Comparison of ENCODE assay signal across 8 mouse cellular contexts in the genomic region with DNA sequence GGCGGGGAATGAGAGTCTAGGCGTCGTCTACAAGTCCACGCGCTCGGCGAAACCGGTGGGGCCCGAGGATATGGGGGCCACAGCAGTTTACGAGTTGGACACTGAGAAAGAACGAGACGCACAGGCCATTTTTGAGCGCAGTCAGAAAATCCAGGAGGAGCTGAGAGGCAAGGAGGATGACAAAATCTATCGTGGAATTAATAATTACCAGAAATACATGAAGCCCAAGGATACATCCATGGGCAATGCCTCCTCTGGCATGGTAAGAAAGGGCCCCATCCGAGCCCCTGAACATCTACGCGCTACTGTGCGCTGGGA. TPM values are rescaled to one million over a fixed set of nuclear protein-coding genes. Genes with fewer than 3 reads are reported as not detected.
A peak's percentile ranks its signal among the peaks of the same experiment; 100 is the strongest.
DNase-seq lines count a peak whose midpoint lies in the region; ATAC-seq and TF ChIP-seq lines count a peak whose summit lies in the region.

No protein-coding gene starts in this region.

- no peaks in the 10 kb centered on the region for H3K4me1 ChIP-seq in lung, embryonic 14.5 days (ENCODE audit: insufficient read depth)
- no peaks in the 10 kb centered on the region for H3K4me1 ChIP-seq in embryonic fibroblast, embryonic 13.5 days (ENCODE audit: control insufficient read depth, insufficient read depth, low read length)
- H3K4me1 ChIP-seq in intestine, postnatal 0 days (replicated peaks; ENCODE audit: control insufficient read depth, insufficient read depth, low read length): no peaks in the 10 kb centered on the region
- peaks cover 9% of the 10 kb centered on the region for H3K4me1 ChIP-seq in neural tube, embryonic 13.5 days (replicated peaks)

- WGBS in lung, embryonic 14.5 days: 33% methylated on average over 18 of the region's 18 CpGs
- 35% methylated on average over 18 of the region's 18 CpGs for WGBS in intestine, postnatal 0 days
- WGBS in neural tube, embryonic 13.5 days: 35% methylated on average over 18 of the region's 18 CpGs

- no peak for TF ChIP-seq POLR2A in embryonic fibroblast, embryonic 13.5 days (IDR thresholded peaks at IDR 0.05; ENCODE audit: low read depth, low read length)

- no peaks in the 10 kb centered on the region for H3K36me3 ChIP-seq in lung, embryonic 14.5 days (ENCODE audit: insufficient read depth)
- H3K36me3 ChIP-seq in intestine, postnatal 0 days (ENCODE audit: control insufficient read depth, insufficient read depth): no peaks in the 10 kb centered on the region
- peaks cover 6% of the 10 kb centered on the region; the same call in 1 of the 2 replicates for H3K36me3 ChIP-seq in neural tube, embryonic 13.5 days

- peaks cover 5% of the 10 kb centered on the region; the same call in 1 of the 2 replicates for H3K9me3 ChIP-seq in lung, embryonic 14.5 days (ENCODE audit: low read depth, low read length)
- no peaks in the 10 kb centered on the region for H3K9me3 ChIP-seq in intestine, postnatal 0 days (ENCODE audit: control insufficient read depth)
- H3K9me3 ChIP-seq in neural tube, embryonic 13.5 days: no peaks in the 10 kb centered on the region

- peak overlapping the region; percentile 65; the same call in 1 of the 2 replicates for H3K27ac ChIP-seq in lung, embryonic 14.5 days (ENCODE audit: low read depth)
- H3K27ac ChIP-seq in embryonic fibroblast, embryonic 13.5 days (ENCODE audit: insufficient read depth, low read length): no peak overlapping the region
- H3K27ac ChIP-seq in intestine, postnatal 0 days (ENCODE audit: low read depth, low read length): no peak overlapping the region; the same call in 1 of the 2 replicates
- H3K27ac ChIP-seq in neural tube, embryonic 13.5 days (replicated peaks): peak overlapping the region; percentile 80

- H3K4me2 ChIP-seq in lung, embryonic 14.5 days: peak overlapping the region; percentile 85
- peak overlapping the region; percentile 70 for H3K4me2 ChIP-seq in intestine, postnatal 0 days (replicated peaks; ENCODE audit: low read depth)
- H3K4me2 ChIP-seq in neural tube, embryonic 13.5 days: peak overlapping the region; percentile 81

- peak overlapping the region; percentile 57 for H3K4me3 ChIP-seq in lung, embryonic 14.5 days (ENCODE audit: low read depth, low read length)
- peak overlapping the region; percentile 51 for H3K4me3 ChIP-seq in embryonic fibroblast, embryonic 13.5 days (ENCODE audit: insufficient read depth, low read length)
- H3K4me3 ChIP-seq in intestine, postnatal 0 days (ENCODE audit: low read depth, low read length): peak overlapping the region; percentile 58
- peak overlapping the region; percentile 52 for H3K4me3 ChIP-seq in neural tube, embryonic 13.5 days

- peak overlapping the region; percentile 70 for H3K9ac ChIP-seq in lung, embryonic 14.5 days
- H3K9ac ChIP-seq in intestine, postnatal 0 days (ENCODE audit: low read depth, low read length): peak overlapping the region; percentile 62
- H3K9ac ChIP-seq in neural tube, embryonic 13.5 days: peak overlapping the region; percentile 78

- TF ChIP-seq CTCF in lung, embryonic 14.5 days (IDR thresholded peaks at IDR 0.05; ENCODE audit: low read depth): no peak
- TF ChIP-seq CTCF in embryonic fibroblast, embryonic 13.5 days (IDR thresholded peaks at IDR 0.05; ENCODE audit: borderline replicate concordance, insufficient read depth, low read length): no peak
- no peak for TF ChIP-seq CTCF in intestine, postnatal 0 days (IDR thresholded peaks at IDR 0.05; ENCODE audit: low read depth)

- no peak; the same call in 1 of the 2 replicates for ATAC-seq in lung, embryonic 14.5 days (ENCODE audit: insufficient read depth)
- no peak for ATAC-seq in intestine, postnatal 0 days
- ATAC-seq in neural tube, embryonic 13.5 days (ENCODE audit: low read depth): no peak; the same call in none of the 2 replicates

- H3K27me3 ChIP-seq in lung, embryonic 14.5 days (ENCODE audit: insufficient read depth, low read length): no peaks in the 10 kb centered on the region
- no peaks in the 10 kb centered on the region for H3K27me3 ChIP-seq in intestine, postnatal 0 days (replicated peaks; ENCODE audit: control insufficient read depth, insufficient read depth, low read length)
- no peaks in the 10 kb centered on the region for H3K27me3 ChIP-seq in neural tube, embryonic 13.5 days

- no peak for DNase-seq in lung, embryonic 14.5 days
- no peak for DNase-seq in lung, postnatal 10 days
- no peak for DNase-seq in left cerebral cortex, adult 18-20 months (ENCODE audit: low spot score in 2 of 2)
- no peak for DNase-seq in testis, postnatal 14 days (ENCODE audit: low spot score)
- DNase-seq in frontal cortex, postnatal 10 days (ENCODE audit: low spot score in 2 of 2): no peak

RNA-seq across cellular contexts. Expression of a gene that starts 0.6 kb away (rescaled TPM):
- 21.1 and 22.1 TPM in 2 replicates for polyA plus RNA-seq in lung, embryonic 14.5 days (2014; fragmentation: Nextera tagmentation; extraction: Ambion mirVana)
- polyA plus RNA-seq in embryonic fibroblast, embryonic 13.5 days (2011; ENCODE audit: insufficient read length, low read depth, missing spikeins): 14.8 and 15.8 TPM in 2 replicates
- polyA plus RNA-seq in intestine, postnatal 0 days (2015; fragmentation: Nextera tagmentation; extraction: Ambion mirVana): 17.4 and 18.7 TPM in 2 replicates
- polyA plus RNA-seq in neural tube, embryonic 13.5 days (2015; fragmentation: Nextera tagmentation; extraction: Ambion mirVana): 27.6 and 33.3 TPM in 2 replicates
- total RNA-seq in left cerebral cortex, adult 18-20 months (2021): 10 to 100 TPM; 11.1 to 13.0 TPM

RNA-seq across cellular contexts. Expression of a gene that starts 8.7 kb away (rescaled TPM):
- 0.96 and 1.5 TPM in 2 replicates for polyA plus RNA-seq in lung, embryonic 14.5 days (2014; fragmentation: Nextera tagmentation; extraction: Ambion mirVana)
- 0.22 and 0.95 TPM in 2 replicates for polyA plus RNA-seq in embryonic fibroblast, embryonic 13.5 days (2011; ENCODE audit: insufficient read length, low read depth, missing spikeins)
- 0.42 and 0.53 TPM in 2 replicates for polyA plus RNA-seq in intestine, postnatal 0 days (2015; fragmentation: Nextera tagmentation; extraction: Ambion mirVana)
- 3.0 and 4.7 TPM in 2 replicates for polyA plus RNA-seq in neural tube, embryonic 13.5 days (2015; fragmentation: Nextera tagmentation; extraction: Ambion mirVana)
- total RNA-seq in left cerebral cortex, adult 18-20 months (2021): 1 to 10 TPM; 6.5 to 9.7 TPM

RNA-seq across cellular contexts. Expression of a gene that starts 8.7 kb away (rescaled TPM):
- 15.4 and 18.0 TPM in 2 replicates for polyA plus RNA-seq in lung, embryonic 14.5 days (2014; fragmentation: Nextera tagmentation; extraction: Ambion mirVana)
- 13.7 and 14.6 TPM in 2 replicates for polyA plus RNA-seq in embryonic fibroblast, embryonic 13.5 days (2011; ENCODE audit: insufficient read length, low read depth, missing spikeins)
- 54.4 and 56.5 TPM in 2 replicates for polyA plus RNA-seq in intestine, postnatal 0 days (2015; fragmentation: Nextera tagmentation; extraction: Ambion mirVana)
- 12.5 and 12.6 TPM in 2 replicates for polyA plus RNA-seq in neural tube, embryonic 13.5 days (2015; fragmentation: Nextera tagmentation; extraction: Ambion mirVana)
- total RNA-seq in left cerebral cortex, adult 18-20 months (2021): 10 to 100 TPM; 24.4 to 24.6 TPM

RNA-seq across cellular contexts. Expression of a gene that starts 33.2 kb away (rescaled TPM):
- 32.8 and 35.4 TPM in 2 replicates for polyA plus RNA-seq in lung, embryonic 14.5 days (2014; fragmentation: Nextera tagmentation; extraction: Ambion mirVana)
- polyA plus RNA-seq in embryonic fibroblast, embryonic 13.5 days (2011; ENCODE audit: insufficient read length, low read depth, missing spikeins): 14.2 and 19.1 TPM in 2 replicates
- polyA plus RNA-seq in intestine, postnatal 0 days (2015; fragmentation: Nextera tagmentation; extraction: Ambion mirVana): 13.5 and 15.4 TPM in 2 replicates
- polyA plus RNA-seq in neural tube, embryonic 13.5 days (2015; fragmentation: Nextera tagmentation; extraction: Ambion mirVana): 31.5 and 31.9 TPM in 2 replicates
- 10 to 100 TPM; 51.2 to 54.9 TPM for total RNA-seq in left cerebral cortex, adult 18-20 months (2021)

RNA-seq across cellular contexts. Expression of a gene that starts 33.7 kb away (rescaled TPM):
- 21.8 and 22.5 TPM in 2 replicates for polyA plus RNA-seq in lung, embryonic 14.5 days (2014; fragmentation: Nextera tagmentation; extraction: Ambion mirVana)
- polyA plus RNA-seq in embryonic fibroblast, embryonic 13.5 days (2011; ENCODE audit: insufficient read length, low read depth, missing spikeins): 10.3 and 14.5 TPM in 2 replicates
- polyA plus RNA-seq in intestine, postnatal 0 days (2015; fragmentation: Nextera tagmentation; extraction: Ambion mirVana): 7.9 and 8.0 TPM in 2 replicates
- polyA plus RNA-seq in neural tube, embryonic 13.5 days (2015; fragmentation: Nextera tagmentation; extraction: Ambion mirVana): 31.7 and 33.6 TPM in 2 replicates
- total RNA-seq in left cerebral cortex, adult 18-20 months (2021): 10 to 100 TPM; 25.2 to 25.7 TPM

Comparison
In these comparisons a context has a peak if more than half of its experiments do, and no peak if none do; other contexts are left out.
1. H3K27ac ChIP-seq: peak in lung, embryonic 14.5 days (single experiment) and neural tube, embryonic 13.5 days (single experiment); none in embryonic fibroblast, embryonic 13.5 days (single experiment) and intestine, postnatal 0 days (single experiment).
2. Peak in every context shown above with its lines, with median percentiles within 50 percentile points of each other: H3K4me2 ChIP-seq, H3K4me3 ChIP-seq and H3K9ac ChIP-seq.